Mouse (Mus musculus): ENCODE measurements around the gene Hcar2.

Gene Hcar2

DNA sequence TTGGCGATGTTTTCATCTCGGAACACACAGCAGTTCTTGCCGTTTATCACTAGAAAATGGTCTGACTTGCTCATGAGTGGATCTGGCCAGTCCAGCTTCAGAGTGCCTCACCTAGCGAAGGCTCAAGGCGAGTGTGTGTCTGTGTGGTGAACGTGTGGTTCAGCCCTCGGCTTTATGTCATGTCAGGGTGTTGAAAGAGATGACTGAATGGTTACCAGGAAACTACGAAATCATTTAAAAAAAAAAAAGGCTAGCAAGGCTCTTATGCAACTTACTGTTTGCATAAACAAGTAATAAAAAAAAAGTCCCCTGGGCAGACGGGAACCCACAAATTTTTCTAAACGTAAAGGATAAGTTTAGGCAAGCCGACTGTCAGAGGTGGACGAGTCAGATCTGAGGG, at the start of gene Hcar2:
Hcar2 (minus strand) TSS at position 135 of the 400 bp plus-strand sequence.
- peak; percentile 82 for DNase-seq (ENCODE audit: low read depth)

DNA sequence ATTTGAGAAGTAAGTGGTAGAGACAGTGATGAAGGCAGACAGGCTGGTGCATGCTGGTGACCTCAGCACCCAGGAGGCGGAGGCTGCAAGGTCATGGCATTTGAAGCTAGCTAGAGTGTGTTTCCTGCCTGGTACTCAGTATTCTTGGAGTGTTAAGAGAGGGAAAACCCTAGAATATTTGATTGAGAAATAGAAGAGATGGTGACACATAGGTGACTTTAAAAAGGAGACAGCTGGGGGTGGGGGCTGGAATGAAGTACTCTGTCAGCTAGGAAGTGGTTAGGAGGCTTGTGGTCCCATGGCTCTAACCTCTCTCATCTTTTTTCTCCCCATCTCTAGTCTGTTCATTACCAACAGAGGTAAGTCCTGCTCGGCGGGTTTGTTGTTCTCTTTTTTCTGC, 49.6 kb upstream of the Hcar2 start:
- peak; percentile 74 for DNase-seq (ENCODE audit: low read depth)

DNA sequence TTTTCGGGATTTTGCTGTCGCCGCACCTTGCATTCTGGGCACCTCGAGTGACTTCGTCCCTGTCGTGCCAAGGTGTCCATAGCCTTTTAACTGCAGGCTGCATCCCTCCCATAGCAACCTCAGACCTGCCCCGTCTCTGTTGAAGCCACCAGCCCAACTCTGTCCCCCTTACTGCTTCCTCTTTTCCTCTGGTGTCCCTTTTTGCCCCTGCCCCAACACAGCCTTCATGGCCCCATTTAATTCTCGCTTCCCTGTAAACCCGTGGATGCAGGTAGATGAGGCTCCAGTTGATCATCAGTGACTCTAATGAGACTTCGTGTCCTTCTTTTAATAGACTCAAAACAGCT, 42.3 kb upstream of the Hcar2 start:
- no peak for DNase-seq (ENCODE audit: low read depth)

DNA sequence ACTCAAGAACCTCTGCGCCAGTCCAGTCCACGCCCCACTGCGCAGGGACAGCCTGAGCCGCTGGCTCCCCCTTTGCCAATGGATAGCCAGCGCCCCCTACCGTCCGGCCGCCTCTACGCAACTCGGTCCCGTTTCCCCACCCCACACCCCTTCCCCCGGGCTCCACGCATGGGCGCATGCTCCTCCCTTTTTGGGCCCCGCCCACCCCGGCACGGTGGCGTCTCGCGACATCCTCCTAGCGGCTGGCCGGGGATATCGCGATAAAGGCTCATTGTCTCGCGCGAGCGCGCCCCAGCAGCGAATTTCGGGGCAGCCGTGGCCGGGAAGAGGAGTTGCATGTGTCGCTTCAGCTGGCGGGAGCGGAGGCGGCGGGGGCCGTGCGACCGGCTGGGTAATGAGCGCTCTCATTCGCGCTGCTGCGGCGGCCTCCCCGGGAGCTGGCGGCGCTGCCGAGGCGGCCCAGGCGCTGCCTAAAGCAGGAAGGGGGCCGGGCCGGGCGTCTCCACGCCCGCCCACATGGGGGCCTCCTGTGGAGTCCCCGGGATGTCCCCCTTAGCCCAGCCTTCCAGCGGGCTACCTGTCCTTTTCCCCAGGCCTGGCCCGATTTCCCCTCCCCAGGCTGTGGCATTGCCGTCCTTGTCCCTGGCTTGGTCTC, 41.8 kb upstream of the Hcar2 start, which contains the start of gene Denr:
Denr (plus strand) TSS at position 200 of the 655 bp plus-strand sequence.
- peak; percentile 97 for DNase-seq (ENCODE audit: low read depth)

DNA sequence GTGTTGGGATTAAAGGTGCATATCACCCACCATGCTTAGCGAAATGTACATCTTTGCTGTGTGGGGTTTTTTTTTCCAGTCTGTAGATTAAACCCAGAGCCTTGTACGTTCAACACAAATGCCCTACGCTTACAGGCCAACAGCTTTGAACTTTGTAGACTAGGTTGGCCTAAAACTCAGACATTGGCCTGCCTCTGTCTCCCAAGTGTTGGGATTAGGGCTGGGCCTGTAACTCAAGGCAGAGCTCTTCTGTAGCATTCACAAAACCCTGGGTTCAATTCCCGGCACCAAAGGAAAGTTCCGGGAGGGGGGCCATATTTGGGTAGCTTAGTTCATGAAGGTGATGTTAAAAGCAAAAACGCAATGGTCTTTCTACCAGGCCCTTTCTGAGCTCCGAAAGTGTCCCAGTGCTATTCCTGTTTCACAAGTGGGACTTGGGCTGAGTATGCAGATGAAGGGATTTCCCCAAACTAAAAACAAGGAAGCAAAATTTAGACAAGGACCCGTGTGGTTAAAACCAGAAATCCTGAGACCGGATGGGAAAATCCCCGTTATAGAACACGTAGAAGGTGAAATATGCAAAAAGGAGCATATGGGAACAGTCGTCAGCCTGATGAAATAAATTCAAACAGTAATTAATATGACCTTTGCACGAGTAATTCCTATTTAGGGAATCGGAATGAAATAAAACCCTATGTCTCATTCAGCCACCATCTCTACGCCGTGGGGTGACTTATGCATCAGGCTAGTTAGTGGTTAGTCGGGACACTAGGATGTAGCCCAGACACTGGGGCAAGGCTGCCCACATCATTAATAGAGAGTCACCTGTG, 41.1 kb upstream of the Hcar2 start:
- peak; percentile 20 for DNase-seq (ENCODE audit: low read depth)

DNA sequence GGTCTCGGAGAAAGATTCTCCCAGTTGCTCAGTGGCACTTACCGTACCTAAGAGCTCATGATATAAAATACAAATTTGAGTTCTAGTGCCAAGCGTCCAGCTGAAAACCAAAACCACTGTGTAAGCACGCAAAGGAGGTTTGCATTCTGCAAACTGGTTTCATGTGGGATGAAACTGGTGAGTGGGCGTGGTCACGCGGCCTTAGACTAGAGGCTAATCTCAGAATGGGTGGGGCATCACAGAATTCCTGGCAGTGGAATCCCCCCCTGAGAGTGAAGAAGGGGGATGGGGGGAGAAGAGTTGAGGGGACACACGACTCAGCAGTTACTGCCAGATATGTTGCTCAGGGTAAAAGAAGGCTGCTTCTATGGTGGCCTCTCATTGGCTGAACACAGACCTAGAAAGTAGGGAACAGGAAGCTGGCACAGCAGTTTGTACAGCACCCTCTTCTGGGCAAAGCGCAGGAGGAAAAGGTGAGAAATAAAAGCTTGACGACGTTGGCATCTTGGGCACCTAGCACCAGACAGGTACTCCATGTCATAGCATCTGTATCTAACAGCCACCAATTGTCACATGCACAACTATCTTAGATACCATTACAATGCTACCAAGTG, 38.9 kb upstream of the Hcar2 start:
- peak; percentile 58 for DNase-seq (ENCODE audit: low read depth)

DNA sequence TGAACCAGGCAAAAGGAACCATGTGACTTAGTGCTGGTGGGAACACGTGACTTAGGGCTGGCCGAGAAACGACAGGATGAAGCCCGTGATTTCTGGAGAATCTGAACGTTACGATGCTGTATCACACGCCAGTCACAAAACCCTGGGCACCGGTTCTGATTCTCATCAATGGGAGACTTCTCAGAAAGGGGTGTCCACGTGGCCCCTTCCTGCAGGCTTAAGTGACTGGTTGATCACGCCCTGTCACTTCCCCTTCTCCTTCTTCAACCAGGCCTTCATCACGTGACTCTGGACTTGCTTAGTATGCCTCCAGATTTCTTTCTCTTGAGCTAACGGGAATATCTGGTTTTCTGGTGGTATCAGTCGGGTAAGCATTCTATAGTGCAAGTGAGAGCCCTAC, 32.1 kb upstream of the Hcar2 start:
- DNase-seq (ENCODE audit: low read depth), result peak; percentile 68

DNA sequence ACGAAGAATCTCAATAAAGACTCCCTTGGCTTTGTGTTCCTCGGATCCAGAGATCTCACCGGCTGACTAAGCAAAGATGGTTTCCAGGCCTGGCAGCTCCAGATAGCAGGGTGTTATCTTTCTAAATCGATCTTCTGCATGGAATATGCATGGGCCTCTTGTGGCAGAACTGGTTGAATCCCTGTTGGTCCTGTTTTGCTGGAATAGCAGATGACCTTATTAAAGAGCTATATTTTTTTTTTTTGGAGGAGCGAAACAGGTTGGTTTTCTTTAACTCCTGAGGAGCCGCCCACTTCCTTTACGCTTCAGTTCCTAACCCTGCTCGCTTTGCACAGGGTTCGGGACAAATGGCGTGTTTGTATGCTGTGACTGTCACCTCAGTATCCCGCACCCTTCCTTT, 31.1 kb upstream of the Hcar2 start:
- no peak for DNase-seq (ENCODE audit: low read depth)

DNA sequence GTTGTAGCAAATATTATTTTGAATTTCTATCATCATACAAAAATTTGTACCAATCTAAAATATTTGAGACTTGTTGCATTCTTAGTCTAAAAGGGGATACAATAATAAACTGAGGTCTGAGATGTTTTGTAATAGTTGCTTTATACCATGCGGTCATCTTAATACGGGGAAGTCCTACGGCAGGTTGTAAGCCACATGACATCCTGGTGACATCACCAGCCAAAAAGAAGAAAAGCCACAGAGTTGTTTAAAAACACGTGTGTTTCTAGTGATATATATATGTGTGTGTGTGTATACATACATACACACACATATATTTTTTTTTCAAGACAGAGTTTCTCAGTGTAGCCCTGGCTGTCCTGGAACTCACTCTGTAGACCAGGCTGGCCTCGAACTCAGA, 28.2 kb upstream of the Hcar2 start:
- peak; percentile 74 for DNase-seq (ENCODE audit: low read depth)

DNA sequence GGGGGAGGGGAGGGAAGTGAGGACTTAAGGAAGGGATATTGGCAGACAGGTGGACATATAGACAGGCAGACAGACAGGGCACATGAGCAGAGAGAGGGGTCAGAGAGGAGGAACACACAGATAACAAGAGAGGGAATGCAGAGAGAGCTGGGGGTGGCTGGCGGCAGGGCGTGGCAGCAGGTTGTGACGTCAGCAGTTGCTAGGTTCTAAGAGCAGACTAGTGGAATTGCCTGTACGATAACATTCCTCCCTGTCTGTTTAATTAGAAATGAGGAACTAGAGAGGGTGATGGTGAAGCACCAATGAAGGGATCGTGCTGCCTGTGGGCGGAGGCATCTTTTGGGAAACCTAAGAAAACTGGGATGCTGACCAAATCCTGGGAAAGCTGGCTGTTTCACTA, 26.4 kb upstream of the Hcar2 start:
- peak; percentile 84 for DNase-seq (ENCODE audit: low read depth)

DNA sequence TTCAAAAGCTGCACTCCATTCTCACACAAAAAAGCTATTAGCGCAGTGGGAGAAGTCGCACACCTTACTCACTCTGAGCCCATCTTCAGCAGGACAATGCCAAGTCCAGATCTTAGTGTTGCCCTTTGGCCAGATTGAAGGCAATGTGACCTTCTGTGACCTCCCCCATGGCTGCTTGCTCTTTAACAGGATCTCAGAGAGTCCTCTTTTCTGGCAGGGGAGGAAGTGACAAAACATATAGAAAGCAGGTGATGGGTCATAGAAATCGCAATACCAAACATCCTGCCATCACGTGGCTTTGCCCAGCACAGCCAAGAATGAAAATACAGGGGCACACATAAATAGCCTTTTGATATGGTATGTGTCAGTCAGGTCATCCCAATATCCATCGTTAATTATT, 25.7 kb upstream of the Hcar2 start:
- no peak for DNase-seq (ENCODE audit: low read depth)

DNA sequence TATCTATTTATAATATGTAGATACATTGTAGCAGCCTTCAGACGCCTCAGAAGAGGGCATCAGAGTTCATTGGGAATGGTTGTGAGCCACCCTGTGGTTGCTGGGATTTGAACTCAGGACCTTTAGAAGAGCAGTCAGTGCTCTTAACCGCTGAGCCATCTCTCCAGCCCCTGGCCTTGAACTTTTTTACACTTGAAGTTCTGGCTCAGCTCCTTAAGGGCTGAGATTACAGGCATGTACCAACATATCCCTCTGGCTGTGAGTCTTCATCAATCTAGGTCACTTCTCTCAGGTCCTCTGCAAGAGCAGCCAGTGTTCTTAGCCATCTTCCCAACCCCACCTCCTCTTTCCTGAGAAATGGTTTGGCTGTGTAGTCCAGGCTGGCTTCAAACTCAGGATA, 25.0 kb upstream of the Hcar2 start:
- DNase-seq (ENCODE audit: low read depth), result no peak

DNA sequence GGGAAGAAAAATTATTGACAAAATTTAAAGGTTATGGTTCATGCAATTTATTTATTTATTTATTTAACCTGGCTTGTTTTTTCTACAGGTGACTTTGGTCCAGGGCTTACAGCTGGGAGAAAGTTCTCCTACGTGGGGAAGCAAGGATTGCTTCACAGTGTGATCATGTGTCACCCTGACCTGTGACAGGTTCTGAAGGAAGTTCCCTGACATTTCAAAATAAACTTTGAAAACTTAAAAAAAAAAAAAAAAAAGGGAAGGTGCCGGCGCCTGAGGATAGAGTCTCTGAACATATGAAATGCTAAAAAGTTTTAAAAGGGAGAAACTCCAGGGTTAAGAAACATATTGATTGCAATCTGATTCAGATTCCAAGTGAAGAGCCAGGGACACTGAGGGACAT, 21.1 kb upstream of the Hcar2 start:
- DNase-seq (ENCODE audit: low read depth), result no peak

DNA sequence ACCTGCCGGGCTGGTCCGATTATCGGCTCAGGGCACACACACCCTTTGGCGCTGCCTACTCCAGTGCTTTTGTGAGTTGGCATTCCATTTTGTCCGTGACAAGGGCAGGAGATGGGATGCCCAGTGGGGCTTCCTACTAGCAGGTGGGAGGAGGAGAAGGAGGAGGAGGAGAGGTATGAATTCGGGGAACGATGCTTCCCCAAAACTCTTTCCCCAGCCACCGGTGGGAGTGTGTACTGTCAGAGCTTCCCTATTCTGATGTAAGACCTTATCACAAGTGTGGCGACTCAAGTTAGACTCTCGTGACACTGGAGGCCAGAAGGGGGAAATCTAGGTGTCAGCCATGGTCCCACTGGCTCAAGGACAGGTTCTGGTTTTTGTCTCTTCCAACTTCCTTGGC, 19.0 kb upstream of the Hcar2 start:
- DNase-seq (ENCODE audit: low read depth), result no peak

DNA sequence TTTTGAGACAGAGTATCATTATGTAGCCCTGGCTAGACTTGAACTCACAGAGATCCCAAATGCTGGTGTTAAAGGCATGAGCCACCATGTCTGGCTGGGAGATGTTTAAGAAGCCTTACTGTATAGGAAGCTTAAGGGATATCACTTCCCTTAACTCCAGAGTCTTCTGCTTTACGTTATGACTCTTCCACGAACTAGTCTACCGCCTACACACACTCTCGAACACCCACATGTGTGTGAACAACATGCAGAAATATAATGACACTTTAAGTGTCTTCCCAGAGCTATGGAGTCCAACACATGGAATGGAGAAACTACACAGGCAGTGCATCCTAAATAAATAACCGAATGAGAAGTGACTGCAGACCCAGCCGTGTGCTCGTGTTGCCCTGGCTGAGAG, 18.6 kb upstream of the Hcar2 start:
- no peak for DNase-seq (ENCODE audit: low read depth)

DNA sequence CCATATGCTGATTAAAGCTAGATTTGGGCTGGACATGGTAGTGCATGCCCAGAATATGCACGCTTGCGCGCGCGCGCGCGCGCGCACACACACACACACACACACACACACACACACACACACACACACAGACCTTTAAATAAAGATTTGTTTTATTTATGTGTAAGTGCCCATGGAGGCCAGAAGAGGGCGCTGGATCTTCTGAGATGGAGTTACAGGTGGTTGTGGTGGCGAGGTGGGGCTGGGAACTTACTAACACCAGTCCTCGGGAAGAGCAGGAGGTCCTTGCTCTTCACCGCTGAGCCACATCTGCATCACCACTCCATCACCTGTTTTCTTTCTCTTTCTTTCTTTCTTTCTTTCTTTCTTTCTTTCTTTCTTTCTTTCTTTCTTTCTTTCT, 15.5 kb upstream of the Hcar2 start:
- DNase-seq (ENCODE audit: low read depth), result no peak

DNA sequence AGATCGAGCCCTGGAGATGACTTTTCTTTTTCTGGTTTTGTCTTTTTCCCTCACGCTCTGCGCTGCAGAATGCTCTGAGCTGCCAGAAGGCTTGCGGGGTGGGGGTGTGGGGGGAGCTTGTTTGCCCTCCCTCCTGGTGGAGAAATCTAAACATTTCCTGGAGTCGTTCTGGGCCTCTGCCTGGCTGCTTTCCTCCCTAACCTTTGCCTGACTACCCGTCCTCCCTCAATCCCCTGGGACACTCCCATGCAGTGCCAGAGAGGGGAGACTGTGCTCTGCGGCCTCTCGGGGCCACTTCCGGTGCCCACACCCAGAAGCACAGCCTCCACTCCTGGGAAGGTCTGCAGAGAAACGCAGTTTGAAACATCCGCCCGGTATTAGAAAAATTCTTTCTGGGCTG, 14.6 kb upstream of the Hcar2 start, which contains the start of gene Hcar1:
Hcar1 (minus strand) TSS at position 93 of the 400 bp plus-strand sequence.
- no peak for DNase-seq (ENCODE audit: low read depth)

DNA sequence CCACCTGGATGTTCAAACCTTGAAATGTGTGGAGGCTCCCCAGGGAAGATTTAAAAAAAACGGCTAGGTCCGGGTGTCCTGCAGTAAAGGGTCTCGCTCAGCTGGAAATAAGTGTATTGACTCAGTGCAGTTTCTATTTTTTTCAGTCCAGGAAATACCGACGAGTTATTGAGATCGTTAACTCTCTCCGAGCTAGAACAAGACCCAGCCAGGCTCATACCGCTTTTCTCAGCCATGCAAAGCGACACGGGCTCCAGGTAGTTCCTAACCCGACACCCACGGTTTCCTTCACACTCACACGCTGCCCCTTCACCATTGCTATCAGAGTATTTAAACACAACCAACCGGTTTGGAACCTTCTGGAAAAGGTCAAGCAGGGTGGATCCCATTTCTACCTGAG, 12.8 kb upstream of the Hcar2 start:
- no peak for DNase-seq (ENCODE audit: low read depth)

DNA sequence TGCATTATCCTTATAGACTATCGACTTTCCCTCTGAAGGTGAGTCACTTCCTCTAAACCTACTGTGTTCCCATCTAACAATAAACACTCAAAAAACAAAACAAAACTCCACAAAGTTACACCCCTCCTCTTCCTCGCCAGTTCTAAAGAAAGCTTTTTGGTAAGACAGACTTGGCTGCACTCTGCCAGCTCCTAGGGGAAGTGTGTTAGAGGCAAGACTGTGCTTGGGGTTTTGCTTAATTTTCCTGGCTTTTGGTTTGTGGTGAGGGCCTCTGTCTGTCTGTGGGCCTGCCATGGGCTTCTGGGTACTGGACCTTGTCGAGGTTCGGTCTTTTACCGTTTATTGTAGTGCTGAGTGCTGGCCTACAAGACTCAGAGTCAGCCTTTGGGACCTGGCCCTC, 8.9 kb upstream of the Hcar2 start:
- peak; percentile 51 for DNase-seq (ENCODE audit: low read depth)

DNA sequence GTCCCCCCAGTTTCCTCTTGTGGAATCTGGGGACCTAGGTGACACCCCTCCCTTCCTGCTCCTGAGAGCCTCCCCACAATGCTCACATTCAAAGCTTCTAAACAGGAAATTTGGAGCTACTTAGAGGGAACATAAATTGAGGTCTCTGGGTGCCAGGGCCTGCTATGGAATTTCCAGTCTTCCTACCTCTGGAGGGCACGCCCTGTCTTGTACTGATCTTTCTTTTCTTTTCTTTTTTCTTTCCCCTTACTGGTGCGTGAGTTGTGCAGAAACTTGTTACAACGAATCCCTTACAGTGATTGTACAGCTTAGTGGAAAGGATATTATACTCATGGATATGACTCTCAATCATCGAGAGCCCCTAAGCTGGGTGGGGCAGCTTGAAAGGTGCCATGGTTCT, 4.3 kb upstream of the Hcar2 start:
- DNase-seq (ENCODE audit: low read depth), result no peak

DNA sequence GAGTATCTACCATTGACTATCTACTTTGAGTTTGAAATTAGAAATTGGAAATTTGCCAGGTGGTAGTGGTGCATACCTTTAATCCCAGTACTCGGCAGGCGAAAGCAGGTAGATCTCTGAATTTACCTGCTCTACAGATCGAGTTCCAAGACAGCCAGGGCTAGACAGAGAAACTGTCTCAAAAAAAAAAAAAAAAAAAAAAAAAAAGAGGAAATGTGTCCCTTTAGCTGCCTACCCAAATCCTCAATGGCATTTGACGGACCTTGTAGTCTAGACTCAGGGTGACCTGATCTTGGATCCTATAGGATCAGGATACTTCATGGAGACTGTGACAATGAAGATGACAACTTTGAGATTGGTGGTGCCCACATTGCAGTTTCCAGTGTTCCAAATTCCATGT, 1.2 kb upstream of the Hcar2 start:
- DNase-seq (ENCODE audit: low read depth), result no peak

DNA sequence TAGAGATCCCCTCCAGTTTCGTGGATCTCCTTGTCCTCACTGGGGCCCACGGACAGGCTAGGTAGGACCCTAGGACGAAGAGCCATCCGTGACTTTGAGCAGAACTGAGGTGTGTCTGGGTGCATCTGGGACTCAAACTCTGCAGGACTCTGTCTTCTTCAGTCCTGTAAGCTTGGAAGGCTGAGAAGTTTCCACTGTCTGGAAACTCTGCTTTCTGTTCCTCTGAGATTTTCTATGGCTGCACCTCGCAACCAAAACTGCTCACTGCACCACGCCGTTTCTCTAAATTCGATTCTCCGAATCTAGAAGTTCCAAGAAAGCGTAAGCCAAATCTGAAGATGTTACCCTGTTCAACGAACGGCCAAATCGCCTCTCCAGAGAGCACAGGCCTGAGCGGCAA, 1.4 kb downstream of the Hcar2 start:
- no peak for DNase-seq (ENCODE audit: low read depth)
